Mouse (Mus musculus) lung, embryonic 14.5 days (tissue): ENCODE measurements at regions not wholly inside any gene's neighbourhood (a gene's known extent, or its start where the extent isn't known, plus 50 kb on each side); places are given as distances from the start of the nearest gene placed in this dataset.

Experiments
- ATAC-seq: fragments of 200-750 bp; cut with Nextera tagmentation; 2 replicates; pipeline ENCODE4 v1.8.0; 2017; ENCODE audit warnings: mild to moderate bottlenecking, moderate TSS enrichment, moderate library complexity; ENCODE audit not compliant: insufficient read depth
- DNase-seq: peaks from one replicate; pipeline ENCODE4 v3.0.0-alpha.2; 2015
- H3K27ac ChIP-seq: fragments of 300-500 bp; sonication (generic); 2 replicates; pipeline ENCODE4 v1.5.1; 2014; ENCODE audit warnings: low read depth, mild to moderate bottlenecking, moderate library complexity
- H3K27me3 ChIP-seq: fragments of 300-500 bp; sonication (generic); 2 replicates; pipeline ENCODE4 v1.6.1; 2014; ENCODE audit warnings: low read length, control low read depth; ENCODE audit not compliant: insufficient read depth
- H3K36me3 ChIP-seq: fragments of 300-500 bp; sonication (generic); 2 replicates; pipeline ENCODE4 v1.6.1; 2014; ENCODE audit warnings: control low read depth; ENCODE audit not compliant: insufficient read depth
- H3K4me1 ChIP-seq: fragments of 300-500 bp; sonication (generic); 2 replicates; pipeline ENCODE4 v1.6.1; 2014; ENCODE audit warnings: antibody characterized with exemption, control low read depth; ENCODE audit not compliant: insufficient read depth
- H3K4me2 ChIP-seq: fragments of 300-500 bp; sonication (generic); 2 replicates; pipeline ENCODE4 v1.6.1; 2014; ENCODE audit warnings: mild to moderate bottlenecking
- H3K4me3 ChIP-seq: fragments of 300-500 bp; sonication (generic); 2 replicates; pipeline ENCODE4 v1.5.1; 2014; ENCODE audit warnings: low read depth, low read length
- H3K9ac ChIP-seq: fragments of 300-500 bp; sonication (generic); 2 replicates; pipeline ENCODE4 v1.6.1; 2014
- H3K9me3 ChIP-seq: fragments of 300-500 bp; sonication (generic); 2 replicates; pipeline ENCODE4 v1.6.1; 2016; ENCODE audit warnings: low read depth, low read length, control low read depth
- CTCF ChIP-seq: IDR thresholded peaks from 2 replicates; pipeline ENCODE4 v1.5.1; 2016; ENCODE audit warnings: antibody characterized with exemption, low read depth
- WGBS: fragments of 180-500 bp; shearing (Covaris S2); extraction: QIAGEN DNeasy Blood & Tissue Kit; methylation state at CpG from one replicate; pipeline ENCODE4 v1.1.7; 2014; 5-methylcytosine and 5-hydroxymethylcytosine counted together

DNA sequence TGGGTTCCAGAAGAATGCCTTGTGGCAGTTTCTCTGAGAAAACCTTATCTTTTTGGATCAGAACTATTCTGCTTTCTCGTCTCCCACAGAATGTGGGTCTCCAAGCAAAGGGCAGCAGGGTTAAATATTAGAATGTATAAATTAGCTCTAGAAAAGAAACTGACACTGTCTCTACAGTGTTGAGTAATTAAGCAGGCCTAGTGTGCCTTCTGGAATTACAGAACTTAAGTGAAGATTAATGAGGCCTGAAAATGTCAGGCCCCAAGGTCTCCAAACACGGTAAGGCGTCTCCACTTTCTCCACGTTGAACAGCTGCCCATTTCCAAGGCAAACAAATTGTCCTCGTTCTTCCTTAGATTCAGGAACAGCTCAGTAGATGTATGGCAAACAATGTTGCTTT, 66.5 kb upstream of the Tyrp1 start:
- ATAC-seq (no peak), DNase-seq (no peak)
- TF ChIP-seq CTCF = no peak
- Histone ChIP-seq H3K4me3 (no peak overlapping the region), H3K36me3 (no peaks in the 10 kb centered on the region), H3K4me2 (no peak overlapping the region), H3K9ac (no peak overlapping the region), H3K27me3 (no peaks in the 10 kb centered on the region), H3K9me3 (no peaks in the 10 kb centered on the region), H3K27ac (no peak overlapping the region), H3K4me1 (no peaks in the 10 kb centered on the region)
- 28% methylated on average over 5 of the region's 5 CpGs for WGBS
